Mouse (Mus musculus): ENCODE data around the gene Ncf4. TPM values are rescaled to one million over a fixed set of nuclear protein-coding genes. Genes with fewer than 3 reads are reported as not detected.

The Ncf4 gene
- 1 to 10 TPM; 3.4 to 3.9 TPM for total RNA-seq (2021)
- long read RNA-seq, experiment 1, partial matches to known transcripts, result 1 of 1 reads
- long read RNA-seq, experiment 1, other reads (novel, unspliced or antisense), result 0 of 1 reads
- long read RNA-seq, experiment 2, partial matches to known transcripts, result 0 of 2 reads
- long read RNA-seq, experiment 2, other reads (novel, unspliced or antisense), result 1 of 2 reads

DNA sequence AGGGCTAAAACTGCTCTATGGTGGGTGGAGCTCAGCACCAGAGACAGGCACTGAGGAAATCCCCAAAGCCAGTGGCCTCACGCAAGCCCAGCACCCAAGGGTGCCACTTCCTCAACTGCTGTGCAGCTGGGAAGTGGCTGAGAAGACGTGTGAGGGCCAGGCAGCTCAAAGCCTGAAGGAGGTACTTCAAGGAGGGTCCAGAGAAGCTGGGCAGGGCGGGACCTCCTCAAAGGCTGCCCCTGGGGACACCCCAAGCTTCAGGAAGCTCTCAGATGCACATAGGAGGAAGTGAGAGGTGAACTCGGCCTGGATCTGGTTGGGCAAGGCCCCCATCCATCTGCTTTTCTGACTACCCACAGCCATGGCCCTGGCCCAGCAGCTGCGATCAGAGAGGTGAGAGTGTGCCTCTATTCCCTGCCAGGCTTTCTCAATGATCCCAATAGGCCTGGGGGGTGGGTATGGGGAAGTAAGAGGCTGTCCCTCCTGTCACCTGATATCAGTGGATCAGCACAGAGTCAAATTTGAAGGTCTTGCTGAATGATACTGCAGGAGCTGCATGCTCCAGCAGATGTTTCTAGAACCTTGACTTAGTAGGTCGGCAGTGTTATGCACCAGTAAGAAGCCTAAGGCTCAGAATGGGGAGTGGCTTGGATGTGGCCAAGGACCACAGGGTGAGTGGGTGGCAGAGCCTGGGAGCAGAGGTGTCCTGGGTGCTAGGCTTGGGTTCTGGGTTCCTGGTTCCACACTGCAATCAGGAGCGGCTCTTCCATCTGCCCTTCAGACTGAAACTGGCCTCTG is at the start of gene Ncf4:
Gene Ncf4 (plus strand): TSS at position 107 of the 798 bp plus-strand sequence.
- DNase-seq (ENCODE audit: low spot score in 2 of 2), result no peak

- DNase-seq (ENCODE audit: low spot score in 2 of 2), result no peak
Observed at GRCm38 (mm10) chr15:78195096-78195880, 49.3 kb upstream of the Ncf4 start.

GRCm38 (mm10) chr15:78204053-78204847 is 40.4 kb upstream of the Ncf4 start:
- peak; percentile 42 to 57 for DNase-seq (ENCODE audit: low spot score in 2 of 2)

DNA sequence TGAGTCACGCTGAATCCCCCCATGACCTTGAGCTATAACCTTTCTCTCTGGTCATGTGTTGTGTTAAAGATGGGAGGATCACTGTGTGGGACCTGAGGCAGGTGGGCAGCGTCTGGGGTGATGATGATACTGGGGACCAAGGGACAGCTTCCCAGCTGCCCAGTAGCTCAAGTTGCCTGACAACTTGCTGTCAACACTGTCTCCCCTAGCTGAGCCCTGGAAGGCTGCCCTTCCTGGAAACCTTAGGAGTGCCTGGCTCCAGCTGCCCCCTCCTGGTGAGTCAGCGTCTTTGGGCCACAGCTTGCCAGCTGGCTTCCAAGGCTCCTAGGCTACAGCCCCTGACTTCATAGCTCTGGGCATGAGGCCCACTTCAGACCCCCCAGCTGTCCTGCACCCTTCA is 39.4 kb upstream of the Ncf4 start:
- DNase-seq (ENCODE audit: low spot score in 2 of 2), result peak; percentile 44 to 70

- no peak for DNase-seq (ENCODE audit: low spot score in 2 of 2)
Observed at GRCm38 (mm10) chr15:78206312-78206711, 38.3 kb upstream of the Ncf4 start, which contains the start of gene Pvalb. Gene Pvalb (minus strand): TSS chr15:78206400.

DNA sequence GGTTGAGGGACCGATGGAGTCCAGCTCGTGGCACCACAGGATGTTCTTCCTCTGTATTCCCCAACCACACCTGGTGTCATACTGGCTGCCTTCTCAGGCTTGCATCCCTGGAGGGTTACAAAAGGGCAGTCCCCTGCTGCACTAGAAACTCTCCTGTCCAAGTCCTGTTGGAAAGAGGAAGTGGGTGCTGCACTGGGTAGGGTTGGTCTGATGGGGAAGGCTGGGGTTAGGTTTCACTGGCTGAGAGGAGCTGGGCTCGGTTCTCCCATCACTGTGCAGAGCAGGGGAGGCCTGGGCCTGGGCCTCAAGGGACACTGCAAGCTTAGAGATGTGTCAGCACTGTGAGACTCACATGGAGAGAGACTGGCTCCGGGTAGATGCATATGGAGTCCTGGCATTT is 34.4 kb upstream of the Ncf4 start:
- no peak for DNase-seq (ENCODE audit: low spot score in 2 of 2)

DNA sequence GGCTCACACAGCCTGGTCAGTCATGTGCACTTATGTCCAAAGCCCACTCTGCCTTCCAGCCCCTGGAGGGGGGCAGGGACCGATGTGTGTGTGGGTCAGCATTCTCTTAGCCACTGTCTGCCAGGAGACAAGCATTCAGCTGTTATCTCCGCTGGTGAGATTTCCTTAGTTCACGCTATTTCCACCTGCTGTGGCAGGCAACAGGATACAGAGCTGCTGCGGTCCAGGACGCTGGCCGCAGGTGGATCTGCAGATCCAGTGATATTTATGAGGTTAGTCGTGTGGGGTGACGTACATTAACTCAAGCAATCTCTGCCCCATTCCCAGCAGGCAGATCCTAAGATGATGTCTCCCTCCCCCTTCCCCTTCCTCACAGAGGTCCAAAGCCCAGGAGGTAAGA is 33.2 kb upstream of the Ncf4 start:
- DNase-seq (ENCODE audit: low spot score in 2 of 2), result no peak

DNA sequence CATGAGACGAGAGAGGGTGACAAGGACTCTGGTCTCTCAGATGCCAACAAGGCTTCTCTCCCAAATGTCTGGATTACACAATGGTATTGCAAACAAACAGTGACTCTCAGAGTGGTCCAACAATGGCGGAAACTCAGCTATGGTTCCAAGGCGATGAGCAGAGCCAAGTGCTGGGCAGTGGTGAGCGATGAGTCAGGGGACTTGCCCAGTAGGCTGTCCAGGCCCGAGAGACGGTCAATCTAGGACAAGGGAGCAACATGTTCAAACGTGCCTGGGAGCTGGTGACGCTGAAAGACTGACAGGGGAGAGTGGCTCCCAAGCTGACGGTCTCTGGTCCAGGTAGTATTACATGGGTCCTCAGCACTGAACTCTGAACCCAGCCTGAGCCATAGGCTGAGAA is 29.3 kb upstream of the Ncf4 start:
- DNase-seq (ENCODE audit: low spot score in 2 of 2), result no peak

GRCm38 (mm10) chr15:78227816-78228215 is 16.8 kb upstream of the Ncf4 start:
- DNase-seq (ENCODE audit: low spot score in 2 of 2), result no peak

- DNase-seq (ENCODE audit: low spot score in 2 of 2), result no peak
Observed at GRCm38 (mm10) chr15:78231346-78232331, 13.0 kb upstream of the Ncf4 start.

DNA sequence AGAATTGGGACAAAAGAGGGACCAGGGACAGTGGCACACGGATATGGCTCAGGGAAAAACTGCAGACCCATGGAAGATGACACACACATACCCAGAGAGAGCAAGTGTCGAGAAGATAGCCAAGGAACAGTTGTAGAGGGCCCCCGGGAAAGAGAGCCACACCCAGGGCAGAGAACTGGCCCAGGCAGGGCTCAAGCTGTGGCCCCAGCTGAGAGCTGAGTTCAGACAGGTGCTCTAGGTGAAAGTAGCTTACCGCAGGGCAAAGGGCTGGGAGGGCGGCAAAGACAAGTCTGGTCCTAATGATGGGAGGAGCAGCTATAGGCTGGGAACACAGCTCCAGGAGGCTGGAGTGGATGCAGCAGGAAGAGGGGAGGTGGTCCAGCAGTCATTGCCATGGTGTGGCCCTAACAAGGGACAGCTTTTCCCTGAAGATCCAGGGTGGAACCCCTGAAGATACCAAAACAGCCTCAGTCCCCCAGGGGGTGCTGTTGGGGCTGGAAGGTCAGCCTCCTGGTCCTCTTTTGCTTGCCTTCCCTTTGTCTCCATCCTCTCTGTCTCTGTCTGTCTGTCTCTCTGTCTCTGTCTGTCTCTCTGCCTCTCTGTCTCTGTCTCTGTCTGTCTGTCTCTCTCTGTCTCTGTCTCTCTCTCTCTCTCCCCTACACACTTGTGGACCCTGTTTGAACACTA is 9.6 kb upstream of the Ncf4 start:
- no peak for DNase-seq (ENCODE audit: low spot score in 2 of 2)

DNA sequence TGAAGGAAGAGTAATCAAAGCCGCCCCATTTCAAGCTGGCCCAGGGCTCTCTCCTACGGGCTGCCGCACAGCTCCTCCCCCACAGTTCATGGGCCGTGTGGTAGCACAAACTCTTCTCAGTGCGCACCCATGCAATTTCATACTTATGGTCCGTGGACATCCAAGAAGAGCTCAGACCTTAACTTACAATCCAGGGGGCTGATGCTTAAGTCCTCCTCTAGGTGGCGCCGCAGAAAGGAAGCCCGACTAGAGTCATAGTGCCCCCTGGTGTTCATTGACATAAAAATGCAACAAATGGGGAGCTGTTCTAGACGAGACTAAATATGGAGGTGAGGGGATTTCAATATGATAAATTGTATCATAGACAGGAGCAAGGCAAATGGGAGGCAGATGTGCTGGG is 5.1 kb upstream of the Ncf4 start:
- DNase-seq (ENCODE audit: low spot score in 2 of 2), result peak; percentile 45 to 67

- DNase-seq (ENCODE audit: low spot score in 2 of 2), result no peak
Observed at GRCm38 (mm10) chr15:78239956-78240617, 4.5 kb upstream of the Ncf4 start.

DNA sequence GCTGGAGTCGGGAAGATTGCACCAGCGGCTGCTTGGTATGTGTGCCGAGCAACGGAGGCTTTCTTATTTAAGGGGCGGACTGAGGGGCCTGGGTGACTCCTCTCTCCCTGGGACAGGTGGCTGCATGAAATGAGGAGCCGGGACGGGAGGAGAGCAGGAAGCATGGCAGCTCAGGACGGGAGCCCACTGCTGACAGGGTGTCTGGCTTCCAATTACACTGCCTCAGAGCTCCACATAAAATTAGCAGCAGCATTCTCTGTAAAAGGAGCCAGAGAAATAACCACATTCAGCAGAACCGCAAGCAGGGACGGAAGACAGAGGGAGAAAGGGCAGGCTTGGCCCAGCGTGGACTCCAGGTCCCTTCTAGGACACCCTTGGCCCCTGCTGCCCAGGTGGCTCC is 3.3 kb upstream of the Ncf4 start:
- DNase-seq (ENCODE audit: low spot score in 2 of 2), result no peak

DNA sequence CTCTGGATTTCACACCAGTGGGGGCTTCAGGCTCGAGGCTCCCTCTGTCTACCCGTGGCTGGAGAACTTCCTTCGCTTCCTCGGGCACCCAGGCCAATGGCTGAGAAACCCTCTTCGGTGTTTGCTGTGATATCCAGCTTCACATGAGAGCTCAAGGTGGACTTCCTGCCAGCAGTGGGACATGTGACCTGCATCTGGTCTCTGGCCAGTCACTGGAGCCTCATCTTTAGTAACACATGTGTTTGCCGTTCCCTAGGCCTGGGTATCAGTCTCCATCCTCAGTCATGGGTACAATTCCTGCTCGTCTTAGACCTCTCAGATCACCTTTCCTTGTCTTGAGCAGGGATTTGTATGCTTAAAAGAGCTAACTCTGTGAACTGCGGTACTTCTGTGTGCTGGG is 1.5 kb upstream of the Ncf4 start:
- DNase-seq (ENCODE audit: low spot score in 2 of 2), result no peak

- no peak for DNase-seq (ENCODE audit: low spot score in 2 of 2)
Observed at GRCm38 (mm10) chr15:78243774-78244173, 827 bp upstream of the Ncf4 start.

- DNase-seq (ENCODE audit: low spot score in 2 of 2), result no peak
Observed at GRCm38 (mm10) chr15:78246143-78247116, 1.8 kb downstream of the Ncf4 start.

- DNase-seq (ENCODE audit: low spot score in 2 of 2), result no peak
Observed at GRCm38 (mm10) chr15:78247659-78248058, 3.1 kb downstream of the Ncf4 start.
